Comparison of ENCODE assay signal across 1 mouse cellular context in genomic region chr11:80159018-80159417, GRCm38 (mm10).
TF ChIP-seq lines count a peak whose summit lies in the region.

No protein-coding gene starts in this region.

TF ChIP-seq in CH12.LX, 34 proteins besides CTCF, POLR2A, EP300 and RAD21:
- TF ChIP-seq CHD2 (IDR thresholded peaks at IDR 0.05; ENCODE audit: low read length) = no peak
- TF ChIP-seq USF1 (IDR thresholded peaks at IDR 0.05; ENCODE audit: low read depth, low read length) = no peak
- no peak for TF ChIP-seq MAFK (IDR thresholded peaks at IDR 0.05; ENCODE audit: insufficient replicate concordance, low read length)
- 0 out of 2 replicates have a peak, but pooled peaks have one; percentile 13 for TF ChIP-seq IRF4 (IDR thresholded peaks at IDR 0.05; ENCODE audit: low read depth, low read length)
